Mouse (Mus musculus) ES-E14 (cell line): ENCODE data around the gene Sh3kbp1. TPM values are rescaled to one million over a fixed set of nuclear protein-coding genes. Genes with fewer than 3 reads are reported as not detected.

Source experiments
- DNase-seq: peaks from one replicate; pipeline ENCODE4 v3.0.0-alpha.2; 2013; ENCODE audit warnings: low read depth, low spot score
- H3K27ac ChIP-seq: 2 replicates; pipeline ENCODE4 v1.5.1; 2012; ENCODE audit warnings: low read depth, mild to moderate bottlenecking, low read length, moderate library complexity, mixed read lengths; ENCODE audit not compliant: poor library complexity, insufficient read depth, severe bottlenecking
- H3K36me3 ChIP-seq: 2 replicates; pipeline ENCODE4 v1.6.1; 2012; ENCODE audit warnings: mild to moderate bottlenecking, low read length, moderate library complexity, mixed read lengths; ENCODE audit not compliant: control insufficient read depth, poor library complexity, insufficient read depth, severe bottlenecking
- H3K4me1 ChIP-seq, 2 experiments: fragments of 150-350 bp in 1 of 2; sonication (generic) in 1 of 2; 2 replicates each; pipeline ENCODE4 v1.6.1; 2012; ENCODE audit warnings: low read length in 2 of 2, mild to moderate bottlenecking in 1 of 2, mixed read lengths in 1 of 2; ENCODE audit not compliant: control insufficient read depth in 2 of 2, insufficient read depth in 2 of 2, poor library complexity in 1 of 2
- H3K4me3 ChIP-seq, 2 experiments: fragments of 150-350 bp in 1 of 2; sonication (generic) in 1 of 2; 2 replicates each; pipeline ENCODE4 v1.5.1; 2012; ENCODE audit warnings: low read length in 2 of 2, low read depth in 1 of 2, mild to moderate bottlenecking in 1 of 2, mixed read lengths in 1 of 2; ENCODE audit not compliant: insufficient read depth in 1 of 2, poor library complexity in 1 of 2, severe bottlenecking in 1 of 2
- H3K9ac ChIP-seq: 2 replicates; pipeline ENCODE4 v1.6.1; 2012; ENCODE audit warnings: low read depth, mild to moderate bottlenecking, low read length, mixed read lengths; ENCODE audit not compliant: poor library complexity, insufficient read depth, severe bottlenecking
- H3K9me3 ChIP-seq: fragments of 150-350 bp; sonication (generic); 2 replicates; pipeline ENCODE4 v1.6.1; 2012; ENCODE audit warnings: low read depth, mild to moderate bottlenecking, low read length; ENCODE audit not compliant: control insufficient read depth, insufficient read depth
- CHD2 ChIP-seq: IDR thresholded peaks from 2 replicates; pipeline ENCODE4 v1.6.1; 2014; ENCODE audit warnings: mild to moderate bottlenecking, low read depth, low read length, inconsistent platforms
- HCFC1 ChIP-seq: IDR thresholded peaks from 2 replicates; pipeline ENCODE4 v1.6.1; 2012; ENCODE audit warnings: low read length, inconsistent platforms, borderline replicate concordance; ENCODE audit not compliant: insufficient read depth
- MAFK ChIP-seq: IDR thresholded peaks from 2 replicates; pipeline ENCODE4 v1.6.1; 2014; ENCODE audit warnings: mild to moderate bottlenecking, low read depth, low read length, inconsistent platforms; ENCODE audit not compliant: insufficient read depth
- ZC3H11A ChIP-seq: IDR thresholded peaks from 2 replicates; pipeline ENCODE4 v1.6.1; 2012; ENCODE audit warnings: low read depth, mild to moderate bottlenecking, inconsistent platforms, low read length, borderline replicate concordance
- ZNF384 ChIP-seq: IDR thresholded peaks from 2 replicates; pipeline ENCODE4 v1.6.1; 2012; ENCODE audit warnings: low read depth, low read length, inconsistent platforms
- in situ Hi-C, 2 experiments: fragments of 600-800 bp; cut with MboI; formaldehyde crosslinking; loops; one replicate each; pipeline ENCODE4 v1.15.1; 2025; ENCODE audit warnings: low sequenced_read_pairs in 2 of 2, inconsistent platforms in 1 of 2; ENCODE audit not compliant: unreplicated experiment in 2 of 2
- total RNA-seq: library from RNA; depleted of rRNA; stranded (reverse); fragments of 300-350 nt; gene quantifications from 2 replicates; pipeline ENCODE4 v1.2.3, GENCODE M21; 2012

The Sh3kbp1 gene
- total RNA-seq, 1 experiment, result 8.5 TPM

GRCm38 (mm10) chrX:159837379-159837778 lies 210.3 kb downstream of the Sh3kbp1 start:
- H3K27ac ChIP-seq, result no peak overlapping the region
- no peaks in the 10 kb centered on the region for H3K9me3 ChIP-seq
- H3K4me1 ChIP-seq, result no peaks in the 10 kb centered on the region
- no peak overlapping the region for H3K9ac ChIP-seq
- in situ Hi-C loops, result no loop called here
- H3K36me3 ChIP-seq, result no peaks in the 10 kb centered on the region
- DNase-seq, result no peak
- TF ChIP-seq CHD2 (no peak), MAFK (no peak), ZNF384 (no peak), HCFC1 (no peak), ZC3H11A (no peak)
- no peak overlapping the region for H3K4me3 ChIP-seq

GRCm38 (mm10) chrX:159839786-159840185 lies 212.7 kb downstream of the Sh3kbp1 start:
- Histone ChIP-seq H3K27ac (no peak overlapping the region), H3K4me1 (no peaks in the 10 kb centered on the region), H3K9me3 (no peaks in the 10 kb centered on the region), H3K9ac (no peak overlapping the region), H3K36me3 (no peaks in the 10 kb centered on the region), H3K4me3 (no peak overlapping the region)
- TF ChIP-seq ZNF384 (no peak), MAFK (no peak), ZC3H11A (no peak), HCFC1 (no peak), CHD2 (no peak)
- in situ Hi-C loops, result no loop called here
- DNase-seq, result no peak

DNA sequence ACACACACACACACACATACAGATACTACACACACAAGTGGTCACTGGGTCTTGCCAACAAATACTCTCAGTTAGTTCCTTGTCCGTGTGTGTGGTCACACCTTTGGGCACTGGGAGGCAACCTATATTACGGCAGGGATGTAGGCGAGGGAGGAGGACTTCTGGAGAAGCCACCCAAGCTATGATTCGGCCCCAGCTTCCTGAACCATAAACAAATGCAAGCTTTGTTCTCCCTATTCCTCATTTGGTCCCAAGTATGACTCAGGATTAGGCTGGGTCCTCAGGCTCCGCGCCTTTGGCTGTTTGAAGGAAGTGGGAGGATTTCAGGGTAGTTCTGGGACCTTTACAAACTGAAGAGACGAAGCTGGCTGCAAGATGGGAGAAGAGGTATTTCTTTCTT lies 213.2 kb downstream of the Sh3kbp1 start:
- H3K36me3 ChIP-seq, result no peaks in the 10 kb centered on the region
- in situ Hi-C loops, result no loop called here
- TF ChIP-seq HCFC1 (no peak), CHD2 (no peak), ZNF384 (no peak), MAFK (no peak), ZC3H11A (no peak)
- no peaks in the 10 kb centered on the region for H3K9me3 ChIP-seq
- no peak overlapping the region for H3K4me3 ChIP-seq
- H3K9ac ChIP-seq, result no peak overlapping the region
- no peak overlapping the region for H3K27ac ChIP-seq
- H3K4me1 ChIP-seq, result no peaks in the 10 kb centered on the region
- DNase-seq, result no peak

- DNase-seq, result no peak
- TF ChIP-seq MAFK (no peak), HCFC1 (no peak), ZC3H11A (no peak), CHD2 (no peak), ZNF384 (no peak)
- Histone ChIP-seq H3K36me3 (no peaks in the 10 kb centered on the region), H3K9me3 (no peaks in the 10 kb centered on the region), H3K27ac (no peak overlapping the region), H3K9ac (no peak overlapping the region), H3K4me3 (no peak overlapping the region), H3K4me1 (no peaks in the 10 kb centered on the region)
- in situ Hi-C loops, result no loop called here
Measured at GRCm38 (mm10) chrX:159850722-159851121, 223.7 kb downstream of the Sh3kbp1 start.

DNA sequence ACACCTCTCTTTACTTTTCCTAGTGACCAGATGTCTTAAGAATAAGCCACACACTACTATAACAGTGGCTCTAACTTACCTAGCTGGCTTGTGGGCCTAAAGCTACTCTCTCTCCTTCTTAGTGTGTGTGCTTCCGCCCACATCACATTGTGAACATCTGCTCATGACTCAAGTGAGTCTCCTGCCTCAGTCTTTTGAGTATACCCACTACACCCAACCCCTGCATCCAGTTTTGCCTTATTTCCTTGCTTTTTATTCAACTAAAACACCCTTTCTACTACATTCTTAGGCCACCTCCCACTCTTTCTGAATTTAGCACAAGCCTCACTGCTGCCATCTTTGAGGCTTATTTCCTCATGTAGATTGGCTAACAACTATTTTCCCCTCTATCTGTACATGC lies 229.8 kb downstream of the Sh3kbp1 start:
- no peaks in the 10 kb centered on the region for H3K36me3 ChIP-seq
- no peak for DNase-seq
- no peak overlapping the region for H3K4me3 ChIP-seq
- no peaks in the 10 kb centered on the region for H3K9me3 ChIP-seq
- in situ Hi-C loops, result no loop called here
- H3K27ac ChIP-seq, result no peak overlapping the region
- H3K4me1 ChIP-seq, result no peaks in the 10 kb centered on the region
- H3K9ac ChIP-seq, result no peak overlapping the region
- TF ChIP-seq ZNF384 (no peak), CHD2 (no peak), ZC3H11A (no peak), HCFC1 (no peak), MAFK (no peak)
